Mouse (Mus musculus) MEL (cell line): Measurements from ENCODE around the gene Ctc1. TPM values are rescaled to one million over a fixed set of nuclear protein-coding genes. Genes with fewer than 3 reads are reported as not detected.

Experiments used
- DNase-seq: peaks from one replicate; pipeline ENCODE4 v3.0.0; 2011; ENCODE audit warnings: low read depth, low spot score
- H3K27ac ChIP-seq: 2 replicates; pipeline ENCODE4 v1.5.1; 2012; ENCODE audit warnings: low read depth, mild to moderate bottlenecking, control low read depth, low read length, moderate library complexity; ENCODE audit not compliant: control insufficient read depth
- H3K27me3 ChIP-seq, 2 experiments: fragments of 150-350 bp in 1 of 2; sonication (generic) in 1 of 2; 2 replicates each; pipeline ENCODE4 v1.6.1; 2012; ENCODE audit warnings: low read length in 2 of 2, mild to moderate bottlenecking in 2 of 2, improper control_type of control experiment in 1 of 2, moderate library complexity in 1 of 2; ENCODE audit not compliant: insufficient read depth in 2 of 2, control insufficient read depth in 1 of 2
- H3K36me3 ChIP-seq, 2 experiments: 2 replicates each; pipeline ENCODE4 v1.6.1; 2012 to 2014; ENCODE audit warnings: low read length in 2 of 2, improper control_type of control experiment in 1 of 2, inconsistent platforms in 1 of 2, mild to moderate bottlenecking in 1 of 2; ENCODE audit not compliant: insufficient read depth in 2 of 2, control insufficient read depth in 1 of 2
- H3K4me1 ChIP-seq, 2 experiments: fragments of 150-350 bp in 1 of 2; sonication (generic) in 1 of 2; 2 replicates each; pipeline ENCODE4 v1.6.1; 2012; ENCODE audit warnings: low read length in 2 of 2, improper control_type of control experiment in 1 of 2, mild to moderate bottlenecking in 1 of 2; ENCODE audit not compliant: insufficient read depth in 2 of 2, control insufficient read depth in 1 of 2
- H3K4me3 ChIP-seq, 2 experiments: fragments of 150-350 bp in 1 of 2; sonication (generic) in 1 of 2; 2 replicates each; pipeline ENCODE4 v1.5.1; 2012; ENCODE audit warnings: low read depth in 2 of 2, low read length in 2 of 2, mild to moderate bottlenecking in 2 of 2, moderate library complexity in 2 of 2, control low read depth in 1 of 2, improper control_type of control experiment in 1 of 2; ENCODE audit not compliant: control insufficient read depth in 1 of 2, insufficient read depth in 1 of 2
- H3K79me2 ChIP-seq: 2 replicates; pipeline ENCODE4 v1.6.1; 2012; ENCODE audit warnings: mild to moderate bottlenecking, low read length, moderate library complexity; ENCODE audit not compliant: control insufficient read depth, poor library complexity, insufficient read depth
- H3K9ac ChIP-seq: 2 replicates; pipeline ENCODE4 v1.6.1; 2012; ENCODE audit warnings: low read depth, mild to moderate bottlenecking, control low read depth, low read length, moderate library complexity; ENCODE audit not compliant: control insufficient read depth, poor library complexity, severe bottlenecking
- H3K9me3 ChIP-seq: fragments of 150-350 bp; sonication (generic); replicated peaks from 2 replicates; pipeline ENCODE4 v1.6.1; 2012; ENCODE audit warnings: mild to moderate bottlenecking, low read length, improper control_type of control experiment, moderate library complexity; ENCODE audit not compliant: insufficient read depth
- CHD1 ChIP-seq: IDR thresholded peaks from 2 replicates; pipeline ENCODE4 v1.6.1; 2012; ENCODE audit warnings: low read depth, mild to moderate bottlenecking, inconsistent platforms, low read length, improper control_type of control experiment
- CHD2 ChIP-seq: IDR thresholded peaks from 2 replicates; pipeline ENCODE4 v1.6.1; 2011; ENCODE audit warnings: low read length, improper control_type of control experiment
- CTCF ChIP-seq, 3 experiments: IDR thresholded peaks in 2 of 3; conservative IDR thresholded peaks in 1 of 3; 2 replicates each; pipeline ENCODE4 v1.5.1; 2011 to 2012; ENCODE audit warnings: low read length in 3 of 3, low read depth in 2 of 3, mild to moderate bottlenecking in 2 of 3, improper control_type of control experiment in 1 of 3, inconsistent platforms in 1 of 3, mixed read lengths in 1 of 3, moderate library complexity in 1 of 3; ENCODE audit not compliant: control insufficient read depth in 1 of 3, insufficient read depth in 1 of 3, poor library complexity in 1 of 3, severe bottlenecking in 1 of 3
- ELF1 ChIP-seq: IDR thresholded peaks from 2 replicates; pipeline ENCODE4 v1.6.1; 2014; ENCODE audit warnings: low read depth, mild to moderate bottlenecking, inconsistent platforms, low read length, improper control_type of control experiment, moderate library complexity
- ETS1 ChIP-seq: IDR thresholded peaks from 2 replicates; pipeline ENCODE4 v1.6.1; 2012; ENCODE audit warnings: low read depth, mild to moderate bottlenecking, inconsistent platforms, low read length, improper control_type of control experiment, moderate library complexity
- GABPA ChIP-seq: IDR thresholded peaks from 2 replicates; pipeline ENCODE4 v1.6.1; 2012; ENCODE audit warnings: low read depth, mild to moderate bottlenecking, inconsistent platforms, low read length, improper control_type of control experiment, moderate library complexity
- GATA1 ChIP-seq: IDR thresholded peaks from 2 replicates; pipeline ENCODE4 v1.6.1; 2011; ENCODE audit warnings: low read depth, low read length, improper control_type of control experiment
- HCFC1 ChIP-seq: IDR thresholded peaks from 2 replicates; pipeline ENCODE4 v1.6.1; 2012; ENCODE audit warnings: low read depth, mild to moderate bottlenecking, inconsistent platforms, low read length, improper control_type of control experiment, moderate library complexity
- JUND ChIP-seq: IDR thresholded peaks from 2 replicates; pipeline ENCODE4 v1.6.1; 2011; ENCODE audit warnings: low read depth, mild to moderate bottlenecking, improper control_type of control experiment, low read length
- MAX ChIP-seq: IDR thresholded peaks from 2 replicates; pipeline ENCODE4 v1.6.1; 2011; ENCODE audit warnings: low read length, improper control_type of control experiment
- MAZ ChIP-seq: IDR thresholded peaks from 2 replicates; pipeline ENCODE4 v1.6.1; 2012; ENCODE audit warnings: low read depth, mild to moderate bottlenecking, inconsistent platforms, low read length, improper control_type of control experiment
- MYC ChIP-seq: IDR thresholded peaks from 2 replicates; pipeline ENCODE4 v1.6.1; 2011; ENCODE audit warnings: low read depth, mild to moderate bottlenecking, low read length, improper control_type of control experiment, moderate library complexity
- POLR2A ChIP-seq, 2 experiments: IDR thresholded peaks; 2 replicates each; pipeline ENCODE4 v1.6.1; 2011 to 2012; ENCODE audit warnings: low read length in 2 of 2, mild to moderate bottlenecking in 2 of 2, control low read depth in 1 of 2, improper control_type of control experiment in 1 of 2, low read depth in 1 of 2, moderate library complexity in 1 of 2; ENCODE audit not compliant: control insufficient read depth in 1 of 2, insufficient read depth in 1 of 2, poor library complexity in 1 of 2
- RAD21 ChIP-seq: IDR thresholded peaks from 2 replicates; pipeline ENCODE4 v1.6.1; 2011; ENCODE audit warnings: mild to moderate bottlenecking, low read depth, low read length, improper control_type of control experiment
- SIN3A ChIP-seq: IDR thresholded peaks from 2 replicates; pipeline ENCODE4 v1.6.1; 2012; ENCODE audit warnings: low read length, improper control_type of control experiment, inconsistent platforms
- TAL1 ChIP-seq: IDR thresholded peaks from 2 replicates; pipeline ENCODE4 v1.6.1; 2012; ENCODE audit warnings: mild to moderate bottlenecking, inconsistent platforms, low read length, moderate library complexity, mixed read lengths
- TBP ChIP-seq: IDR thresholded peaks from 2 replicates; pipeline ENCODE4 v1.8.0; 2011; ENCODE audit warnings: low read depth, low read length, improper control_type of control experiment
- TCF12 ChIP-seq: IDR thresholded peaks from 2 replicates; pipeline ENCODE4 v1.6.1; 2014; ENCODE audit warnings: low read depth, mild to moderate bottlenecking, inconsistent platforms, low read length, improper control_type of control experiment, moderate library complexity
- USF1 ChIP-seq: IDR thresholded peaks from 2 replicates; pipeline ENCODE4 v1.6.1; 2014; ENCODE audit warnings: low read depth, mild to moderate bottlenecking, inconsistent platforms, low read length, improper control_type of control experiment, moderate library complexity
- USF2 ChIP-seq, 2 experiments: IDR thresholded peaks; 2 replicates each; pipeline ENCODE4 v1.6.1; 2011 to 2012; ENCODE audit warnings: improper control_type of control experiment in 2 of 2, low read length in 2 of 2, borderline replicate concordance in 1 of 2, inconsistent platforms in 1 of 2, low read depth in 1 of 2, mild to moderate bottlenecking in 1 of 2; ENCODE audit not compliant: insufficient read depth in 1 of 2
- ZKSCAN1 ChIP-seq: IDR thresholded peaks from 2 replicates; pipeline ENCODE4 v1.6.1; 2012; ENCODE audit warnings: low read depth, mild to moderate bottlenecking, inconsistent platforms, low read length, improper control_type of control experiment, moderate library complexity
- polyA plus RNA-seq, 2 experiments: library from polyadenylated mRNA; stranded (reverse) in 1 of 2; unstranded in 1 of 2; fragments of >175 nt in 1 of 2; fragments of >200 nt in 1 of 2; gene quantifications; 2 replicates each; pipeline versions ENCODE4 v1.2.1 to v1.2.4; 2012; ENCODE audit warnings: low replicate concordance in 2 of 2, low read depth in 1 of 2; ENCODE audit not compliant: insufficient read length in 2 of 2, insufficient read depth in 1 of 2, missing spikeins in 1 of 2
- total RNA-seq: library from RNA; depleted of rRNA; stranded (reverse); fragments of 300-350 nt; gene quantifications from 2 replicates; pipeline ENCODE4 v1.2.3, GENCODE M21; 2012

Gene Ctc1
- total and polyA plus RNA-seq, 3 experiments: 16.0 to 59.1 TPM; not detected in 1

- Histone ChIP-seq H3K27me3 (no peaks in the 10 kb centered on the region), H3K27ac (peak overlapping the region; percentile 13; the same call in 1 of the 2 replicates), H3K36me3 (peaks cover 0 to 6% of the 10 kb centered on the region in 2 experiments; a peak in 2 of 4 replicates), H3K9ac (peak overlapping the region; percentile 80), H3K4me1 (peaks cover 0 to 13% of the 10 kb centered on the region in 2 experiments; a peak in 2 of 4 replicates), H3K79me2 (peaks cover 10% of the 10 kb centered on the region; the same call in 1 of the 2 replicates), H3K9me3 (no peaks in the 10 kb centered on the region), H3K4me3 (peak overlapping the region; percentile 84 to 87)
- TF ChIP-seq GATA1 (no peak), TBP (peak; percentile 57; the same call in 1 of the 2 replicates), CHD2 (no peak), USF2 (IDR thresholded peaks at IDR 0.05; ENCODE audit: borderline replicate concordance in 1 of 2, insufficient read depth in 1 of 2, low read depth in 1 of 2, low read length in 2 of 2) (no peak), POLR2A (IDR thresholded peaks at IDR 0.05; ENCODE audit: control insufficient read depth in 1 of 2, insufficient read depth in 1 of 2, low read depth in 1 of 2, low read length in 2 of 2, poor library complexity in 1 of 2) (no peak), CHD1 (no peak), SIN3A (0 out of 2 replicates have a peak, but pooled peaks have one; percentile 10), MYC (0 out of 2 replicates have a peak, but pooled peaks have one; percentile 42), TAL1 (no peak), CTCF (IDR thresholded peaks at IDR 0.05 in 2 of 3, conservative IDR thresholded peaks at IDR 0.05 in 1 of 3; ENCODE audit: control insufficient read depth in 1 of 3, insufficient read depth in 1 of 3, low read depth in 2 of 3, low read length in 3 of 3, poor library complexity in 1 of 3, severe bottlenecking in 1 of 3) (no peak), HCFC1 (no peak), ETS1 (no peak), GABPA (no peak), RAD21 (no peak), JUND (no peak), USF1 (no peak), TCF12 (0 out of 2 replicates have a peak, but pooled peaks have one; percentile 1), MAX (0 out of 2 replicates have a peak, but pooled peaks have one; percentile 12), ELF1 (no peak), MAZ (peak; percentile 8; the same call in 1 of the 2 replicates), ZKSCAN1 (no peak)
- DNase-seq: peak; percentile 86
Measured at GRCm38 (mm10) chr11:69060448-69061254, 44.9 kb downstream of the Ctc1 start.
